Mouse (Mus musculus): Measurements from ENCODE around the gene Gm13057. TPM values are rescaled to one million over a fixed set of nuclear protein-coding genes. Genes with fewer than 3 reads are reported as not detected.

Gene Gm13057
- total RNA-seq (2023): not detected

DNA sequence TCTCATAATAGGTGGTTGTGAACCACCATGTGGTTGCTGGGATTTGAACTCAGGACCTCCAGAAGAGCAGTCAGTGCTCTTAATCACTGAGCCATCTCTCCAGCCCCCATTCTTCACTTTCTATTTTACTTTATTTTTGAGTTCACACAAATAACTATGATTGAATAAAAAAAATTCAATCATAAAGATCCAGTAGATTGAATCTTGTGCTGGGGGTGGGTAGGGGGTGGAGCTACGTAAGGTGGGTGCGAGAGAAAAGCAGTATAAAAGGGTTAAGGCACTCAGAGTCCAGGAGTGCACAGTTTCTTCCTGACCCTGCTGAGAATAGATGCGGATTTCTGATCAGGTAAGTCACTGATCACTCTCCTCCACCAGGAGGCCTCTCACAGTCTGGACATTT is at the start of gene Gm13057, which contains the start of gene BC080695:
Gm13057 (plus strand) TSS at position 310 of the 400 bp plus-strand sequence.
BC080695 (plus strand) TSS at position 301 of the 400 bp plus-strand sequence.

DNA sequence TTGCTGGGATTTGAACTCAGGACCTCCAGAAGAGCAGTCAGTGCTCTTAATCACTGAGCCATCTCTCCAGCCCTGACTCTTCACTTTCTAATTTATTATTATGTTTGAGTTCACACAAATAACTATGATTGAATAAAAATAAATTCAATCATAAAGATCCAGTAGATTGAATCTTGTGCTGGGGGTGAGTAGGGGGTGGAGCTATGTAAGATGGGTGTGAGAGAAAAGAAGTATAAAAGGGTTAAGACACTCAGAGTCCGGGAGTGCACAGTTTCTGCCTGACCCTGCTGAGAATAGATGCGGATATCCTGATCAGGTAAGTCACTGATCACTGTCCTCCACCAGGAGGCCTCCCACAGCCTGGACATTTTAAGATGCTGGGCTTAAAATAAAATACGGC is 40.5 kb upstream of the Gm13057 start, which contains the start of gene Gm13043:
Gm13043 (plus strand) TSS at position 301 of the 400 bp plus-strand sequence.

DNA sequence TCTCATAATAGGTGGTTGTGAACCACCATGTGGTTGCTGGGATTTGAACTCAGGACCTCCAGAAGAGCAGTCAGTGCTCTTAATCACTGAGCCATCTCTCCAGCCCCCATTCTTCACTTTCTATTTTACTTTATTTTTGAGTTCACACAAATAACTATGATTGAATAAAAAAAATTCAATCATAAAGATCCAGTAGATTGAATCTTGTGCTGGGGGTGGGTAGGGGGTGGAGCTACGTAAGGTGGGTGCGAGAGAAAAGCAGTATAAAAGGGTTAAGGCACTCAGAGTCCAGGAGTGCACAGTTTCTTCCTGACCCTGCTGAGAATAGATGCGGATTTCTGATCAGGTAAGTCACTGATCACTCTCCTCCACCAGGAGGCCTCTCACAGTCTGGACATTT is 15.9 kb upstream of the Gm13057 start, which contains the start of gene Gm13040:
Gm13040 (plus strand) TSS at position 301 of the 400 bp plus-strand sequence.

Other genes starting within 250 kb of the Gm13057 start
- gene Lrrc38, start 202.0 kb upstream of the Gm13057 start, total RNA-seq (2023): not detected
- not detected for gene Pramel1, start 157.3 kb upstream of the Gm13057 start, total RNA-seq (2023)
- gene Pramef8, start 139.3 kb upstream of the Gm13057 start, total RNA-seq (2023): 10 to 100 TPM; 49.3 to 52.1 TPM
- not detected for gene Oog4, start 101.4 kb upstream of the Gm13057 start, total RNA-seq (2023)
- gene Gm13043, start 40.4 kb upstream of the Gm13057 start, total RNA-seq (2023): not detected
- gene Gm13040, start 15.8 kb upstream of the Gm13057 start, total RNA-seq (2023): not detected
- gene BC080695, start within 50 bp of the Gm13057 start, total RNA-seq (2023): not detected
- gene Gm13083, start 63.3 kb downstream of the Gm13057 start, total RNA-seq (2023): not detected
- not detected for gene Gm13088, start 105.5 kb downstream of the Gm13057 start, total RNA-seq (2023)
- gene Gm13089, start 151.0 kb downstream of the Gm13057 start, total RNA-seq (2023): not detected
- gene Gm13078, start 167.7 kb downstream of the Gm13057 start, total RNA-seq (2023): not detected
- not detected for gene Gm13023, start 237.6 kb downstream of the Gm13057 start, total RNA-seq (2023)

All from T-cell, adult 66 days (primary cell).